Mouse (Mus musculus) heart, adult 2 months (tissue): ENCODE data around the gene Pole3.

Source experiments
- CTCF ChIP-seq: fragments of 200-600 bp; IDR thresholded peaks from 2 replicates; pipeline ENCODE4 v1.8.1; 2022; ENCODE audit warnings: antibody characterized with exemption, mild to moderate bottlenecking, moderate library complexity
- EP300 ChIP-seq: fragments of 200-500 bp; IDR thresholded peaks from 2 replicates; pipeline ENCODE4 v1.6.1; 2011; ENCODE audit warnings: low read depth, low read length, control low read depth; ENCODE audit not compliant: insufficient read depth
- POLR2A ChIP-seq: fragments of 200-500 bp; IDR thresholded peaks from 2 replicates; pipeline ENCODE4 v1.6.1; 2011; ENCODE audit warnings: mild to moderate bottlenecking, low read depth, low read length, control low read depth; ENCODE audit not compliant: insufficient read depth

DNA sequence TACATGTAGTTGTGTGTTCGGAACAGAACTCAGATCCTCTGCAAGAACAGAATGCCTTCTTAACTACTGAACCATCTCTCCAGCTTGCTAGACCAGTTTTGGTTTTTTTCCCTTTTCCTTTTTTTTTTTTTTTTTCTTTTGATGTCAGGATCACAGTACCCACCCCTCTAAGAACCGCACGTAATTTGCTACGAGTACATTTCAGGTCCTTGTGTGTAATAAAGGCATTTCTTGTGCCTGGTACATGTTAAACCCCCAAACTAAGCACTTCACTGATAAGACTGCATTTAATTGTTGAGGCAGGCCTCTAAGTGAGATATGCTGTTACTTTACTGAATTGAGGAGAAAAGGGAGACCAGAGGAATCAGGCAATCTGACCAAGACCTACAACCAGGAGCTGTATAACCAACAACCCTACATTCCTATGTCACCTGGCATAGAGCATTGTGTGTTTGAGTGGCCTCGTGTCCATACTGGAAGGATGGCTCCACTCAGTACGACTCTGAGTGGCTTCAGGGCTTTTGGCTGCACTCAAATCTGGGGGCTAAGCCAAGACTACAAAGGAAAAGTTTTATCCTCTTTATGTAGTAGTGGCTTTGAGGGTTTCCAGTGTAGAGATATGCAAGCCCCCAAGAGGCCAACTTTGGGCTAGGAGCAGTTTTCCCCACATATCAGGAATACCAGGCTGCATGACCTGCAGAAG is 47.2 kb downstream of the Pole3 start:
- TF ChIP-seq POLR2A, result no peak
- TF ChIP-seq CTCF, result no peak
- TF ChIP-seq EP300, result no peak
